Mouse (Mus musculus) small intestine, adult 2 months (tissue): ENCODE data around the gene Ccnb3. TPM values are rescaled to one million over a fixed set of nuclear protein-coding genes. Genes with fewer than 3 reads are reported as not detected.

ENCODE experiments used
- H3K27ac ChIP-seq: fragments of 200-500 bp; 2 replicates; pipeline ENCODE4 v1.5.1; 2012; ENCODE audit warnings: low read depth, low read length, control low read depth, inconsistent platforms; ENCODE audit not compliant: insufficient read depth
- H3K27me3 ChIP-seq: fragments of 200-500 bp; 2 replicates; pipeline ENCODE4 v1.6.1; 2012; ENCODE audit warnings: mild to moderate bottlenecking, moderate library complexity, low read length, inconsistent platforms; ENCODE audit not compliant: control insufficient read depth, insufficient read depth
- H3K36me3 ChIP-seq: fragments of 200-500 bp; 2 replicates; pipeline ENCODE4 v1.6.1; 2012; ENCODE audit warnings: mild to moderate bottlenecking, low read length, control low read depth, inconsistent platforms; ENCODE audit not compliant: control insufficient read depth, insufficient read depth
- H3K4me1 ChIP-seq: fragments of 200-500 bp; 2 replicates; pipeline ENCODE4 v1.6.1; 2012; ENCODE audit warnings: low read length, inconsistent platforms, mixed read lengths; ENCODE audit not compliant: control insufficient read depth, insufficient read depth, insufficient read length
- H3K4me3 ChIP-seq: fragments of 200-500 bp; 2 replicates; pipeline ENCODE4 v1.5.1; 2012; ENCODE audit warnings: low read depth, mild to moderate bottlenecking, control low read depth, inconsistent platforms, low read length, moderate library complexity
- CTCF ChIP-seq: fragments of 200-500 bp; IDR thresholded peaks from 2 replicates; pipeline ENCODE4 v1.5.1; 2012; ENCODE audit warnings: low read depth, mild to moderate bottlenecking, control low read depth, inconsistent platforms, low read length, moderate library complexity, mixed read lengths; ENCODE audit not compliant: insufficient replicate concordance, insufficient read length; ENCODE audit errors: extremely low read depth
- POLR2A ChIP-seq: fragments of 200-500 bp; IDR thresholded peaks from 2 replicates; pipeline ENCODE4 v1.6.1; 2012; ENCODE audit warnings: low read depth, mild to moderate bottlenecking, control low read depth, inconsistent platforms, low read length, moderate library complexity
- WGBS: fragments of 180-500 bp; shearing (Covaris S2); methylation state at CpG from one replicate; pipeline ENCODE4 v1.1.7; 2018; 5-methylcytosine and 5-hydroxymethylcytosine counted together
- polyA plus RNA-seq: library from polyadenylated mRNA; depleted of rRNA; stranded (reverse); fragments of >200 nt; gene quantifications from 2 replicates; pipeline ENCODE4 v1.2.3, GENCODE M21; 2012; rRNA removed

The Ccnb3 gene
- polyA plus RNA-seq = not detected in 2 replicates

GRCm38 (mm10) chrX:7041519-7041918, at the start of gene Ccnb3:
TSS of gene Ccnb3 (minus strand) at chrX:7041619.
- no peaks in the 10 kb centered on the region for H3K4me1 ChIP-seq
- TF ChIP-seq POLR2A (no peak), CTCF (no peak)
- 94% methylated on average over 19 of the region's 19 CpGs for WGBS
- H3K4me3 ChIP-seq = no peak within 1 kb of the TSS
- no peaks in the 10 kb centered on the region for H3K36me3 ChIP-seq
- no peak within 1 kb of the TSS for H3K27ac ChIP-seq
- H3K27me3 ChIP-seq = no peaks in the 10 kb centered on the region

GRCm38 (mm10) chrX:7090323-7090722, 48.9 kb upstream of the Ccnb3 start:
- no peak overlapping the region for H3K4me3 ChIP-seq
- H3K4me1 ChIP-seq = no peaks in the 10 kb centered on the region
- no peak overlapping the region for H3K27ac ChIP-seq
- H3K36me3 ChIP-seq = no peaks in the 10 kb centered on the region
- TF ChIP-seq CTCF = no peak
- TF ChIP-seq POLR2A = no peak
- no peaks in the 10 kb centered on the region for H3K27me3 ChIP-seq

- TF ChIP-seq POLR2A = no peak
- TF ChIP-seq CTCF = no peak
- H3K4me3 ChIP-seq = no peak overlapping the region
Measured at GRCm38 (mm10) chrX:7085878-7086277, 44.5 kb upstream of the Ccnb3 start.

GRCm38 (mm10) chrX:7079820-7080429, 38.5 kb upstream of the Ccnb3 start:
- Histone ChIP-seq H3K4me3 (no peak overlapping the region), H3K27me3 (no peaks in the 10 kb centered on the region), H3K36me3 (no peaks in the 10 kb centered on the region), H3K4me1 (no peaks in the 10 kb centered on the region), H3K27ac (no peak overlapping the region)
- TF ChIP-seq CTCF = no peak
- 73% methylated on average over 6 of the region's 6 CpGs for WGBS

More at GRCm38 (mm10) chrX:7085878-7086277, 44.5 kb upstream of the Ccnb3 start:
- Histone ChIP-seq H3K4me1 (no peaks in the 10 kb centered on the region), H3K36me3 (no peaks in the 10 kb centered on the region), H3K27ac (no peak overlapping the region), H3K27me3 (no peaks in the 10 kb centered on the region)
- WGBS = 85% methylated on average over 1 of the region's 1 CpGs

- Histone ChIP-seq H3K27ac (no peak overlapping the region), H3K27me3 (no peaks in the 10 kb centered on the region), H3K36me3 (no peaks in the 10 kb centered on the region), H3K4me3 (no peak overlapping the region), H3K4me1 (no peaks in the 10 kb centered on the region)
- WGBS = 52% methylated on average over 2 of the region's 2 CpGs
- TF ChIP-seq POLR2A = no peak
- no peak for TF ChIP-seq CTCF
Measured at GRCm38 (mm10) chrX:7068002-7068401, 26.6 kb upstream of the Ccnb3 start.

- H3K4me3 ChIP-seq = no peak within 1 kb of the TSS
- no peaks in the 10 kb centered on the region for H3K4me1 ChIP-seq
- 100% methylated on average over 1 of the region's 1 CpGs for WGBS
- H3K36me3 ChIP-seq = no peaks in the 10 kb centered on the region
- no peaks in the 10 kb centered on the region for H3K27me3 ChIP-seq
- TF ChIP-seq POLR2A (no peak), CTCF (no peak)
- H3K27ac ChIP-seq = no peak within 1 kb of the TSS
Measured at GRCm38 (mm10) chrX:7067219-7067618, 25.8 kb upstream of the Ccnb3 start, which contains the start of gene Akap4. TSS of gene Akap4 (plus strand) at chrX:7067519.

- TF ChIP-seq CTCF = no peak
- TF ChIP-seq POLR2A = no peak
- H3K4me1 ChIP-seq = no peaks in the 10 kb centered on the region
- no peaks in the 10 kb centered on the region for H3K27me3 ChIP-seq
- no peak overlapping the region for H3K4me3 ChIP-seq
- H3K27ac ChIP-seq = no peak overlapping the region
- H3K36me3 ChIP-seq = no peaks in the 10 kb centered on the region
Measured at GRCm38 (mm10) chrX:7064109-7064508, 22.7 kb upstream of the Ccnb3 start.
